Mouse (Mus musculus): ENCODE data around the gene Trim67. TPM values are rescaled to one million over a fixed set of nuclear protein-coding genes. Genes with fewer than 3 reads are reported as not detected.
A peak's percentile ranks its signal among the peaks of the same experiment; 100 is the strongest.

Trim67 gene
- polyA plus RNA-seq, 1 experiment, result 0.30 TPM

GRCm38 (mm10) chr8:124859466-124859865, 66.6 kb downstream of the Trim67 start:
- no peaks in the 10 kb centered on the region; the same call in 1 of the 2 replicates for H3K36me3 ChIP-seq (ENCODE audit: control insufficient read depth, insufficient read depth, low read length)

DNA sequence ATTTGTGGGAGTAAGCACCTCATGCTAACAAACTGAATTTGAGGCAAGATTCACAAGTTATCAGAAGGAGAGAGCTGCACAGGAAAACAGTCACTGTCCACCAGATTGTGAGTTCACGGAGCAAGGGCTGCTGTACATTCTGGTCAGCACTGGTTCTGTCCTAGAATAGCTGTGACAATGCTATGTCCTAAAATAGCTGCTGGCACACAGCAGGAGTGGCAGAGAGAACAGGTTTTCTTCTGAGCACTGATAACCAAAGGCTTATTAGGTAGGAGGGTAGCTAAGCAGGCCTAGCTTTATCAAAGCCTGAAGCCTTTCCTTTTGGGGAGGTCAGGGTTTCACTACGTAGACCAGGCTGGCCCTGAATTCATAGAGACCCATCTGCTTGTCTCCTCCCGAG, 67.3 kb downstream of the Trim67 start:
- Histone ChIP-seq H3K36me3 (ENCODE audit: control insufficient read depth, insufficient read depth, low read length) (no peaks in the 10 kb centered on the region; the same call in 1 of the 2 replicates), H3K4me1 (ENCODE audit: control insufficient read depth, insufficient read depth, low read length) (peaks cover 5% of the 10 kb centered on the region; the same call in 1 of the 2 replicates), H3K27ac (ENCODE audit: insufficient read depth, low read depth, low read length) (no peak overlapping the region), H3K27me3 (replicated peaks; ENCODE audit: control insufficient read depth, insufficient read depth, low read length) (no peaks in the 10 kb centered on the region), H3K4me3 (ENCODE audit: insufficient read depth, low read depth, low read length) (no peak overlapping the region)
- WGBS, result 93% methylated on average over 3 of the region's 3 CpGs
- no peak for DNase-seq
- TF ChIP-seq POLR2A (IDR thresholded peaks at IDR 0.05; ENCODE audit: low read depth, low read length), result no peak
- no peak for TF ChIP-seq CTCF (conservative IDR thresholded peaks at IDR 0.05; ENCODE audit: insufficient read depth, insufficient read length, low read depth, low read length)

More at GRCm38 (mm10) chr8:124859466-124859865, 66.6 kb downstream of the Trim67 start:
- TF ChIP-seq POLR2A (IDR thresholded peaks at IDR 0.05; ENCODE audit: low read depth, low read length) (no peak), CTCF (conservative IDR thresholded peaks at IDR 0.05; ENCODE audit: insufficient read depth, insufficient read length, low read depth, low read length) (peak; percentile 71)
- Histone ChIP-seq H3K4me1 (ENCODE audit: control insufficient read depth, insufficient read depth, low read length) (peaks cover 5% of the 10 kb centered on the region; the same call in 1 of the 2 replicates), H3K27ac (ENCODE audit: insufficient read depth, low read depth, low read length) (no peak overlapping the region), H3K27me3 (replicated peaks; ENCODE audit: control insufficient read depth, insufficient read depth, low read length) (no peaks in the 10 kb centered on the region), H3K4me3 (ENCODE audit: insufficient read depth, low read depth, low read length) (no peak overlapping the region)
- DNase-seq, result peak; percentile 47

- WGBS, result under 1% methylated on average over 55 of the region's 55 CpGs
- Histone ChIP-seq H3K27me3 (replicated peaks; ENCODE audit: control insufficient read depth, insufficient read depth, low read length) (no peaks in the 10 kb centered on the region), H3K4me1 (ENCODE audit: control insufficient read depth, insufficient read depth, low read length) (peaks cover 5% of the 10 kb centered on the region; the same call in 1 of the 2 replicates), H3K27ac (ENCODE audit: insufficient read depth, low read depth, low read length) (peak within 1 kb of the TSS; percentile 79), H3K36me3 (ENCODE audit: control insufficient read depth, insufficient read depth, low read length) (no peaks in the 10 kb centered on the region; the same call in 1 of the 2 replicates), H3K4me3 (ENCODE audit: insufficient read depth, low read depth, low read length) (peak within 1 kb of the TSS; percentile 98)
- peak; percentile 96 for DNase-seq
- TF ChIP-seq POLR2A (IDR thresholded peaks at IDR 0.05; ENCODE audit: low read depth, low read length) (peak; percentile 58), CTCF (conservative IDR thresholded peaks at IDR 0.05; ENCODE audit: insufficient read depth, insufficient read length, low read depth, low read length) (no peak)
These were observed 69.7 kb downstream of the Trim67 start, which contains the start of the genes Gnpat and 2810004N23Rik for GRCm38 (mm10) chr8:124862321-124863162. Gene Gnpat, plus strand, starts transcription at chr8:124863033. Gene 2810004N23Rik, minus strand, starts transcription at chr8:124863120.

- no peak for DNase-seq
- H3K27ac ChIP-seq (ENCODE audit: insufficient read depth, low read depth, low read length), result peak overlapping the region; percentile 46
- H3K27me3 ChIP-seq (replicated peaks; ENCODE audit: control insufficient read depth, insufficient read depth, low read length), result no peaks in the 10 kb centered on the region
- peak overlapping the region; percentile 98 for H3K4me3 ChIP-seq (ENCODE audit: insufficient read depth, low read depth, low read length)
- peak; percentile 1 for TF ChIP-seq POLR2A (IDR thresholded peaks at IDR 0.05; ENCODE audit: low read depth, low read length)
- TF ChIP-seq CTCF (conservative IDR thresholded peaks at IDR 0.05; ENCODE audit: insufficient read depth, insufficient read length, low read depth, low read length), result no peak
- WGBS, result under 1% methylated on average over 33 of the region's 33 CpGs
- H3K4me1 ChIP-seq (ENCODE audit: control insufficient read depth, insufficient read depth, low read length), result peaks cover 5% of the 10 kb centered on the region; the same call in 1 of the 2 replicates
- no peaks in the 10 kb centered on the region; the same call in 1 of the 2 replicates for H3K36me3 ChIP-seq (ENCODE audit: control insufficient read depth, insufficient read depth, low read length)
These were observed 70.3 kb downstream of the Trim67 start for GRCm38 (mm10) chr8:124863163-124863677.

- Histone ChIP-seq H3K36me3 (ENCODE audit: control insufficient read depth, insufficient read depth, low read length) (no peaks in the 10 kb centered on the region; the same call in 1 of the 2 replicates), H3K4me3 (ENCODE audit: insufficient read depth, low read depth, low read length) (peak overlapping the region; percentile 98), H3K4me1 (ENCODE audit: control insufficient read depth, insufficient read depth, low read length) (peaks cover 5% of the 10 kb centered on the region; the same call in 1 of the 2 replicates), H3K27me3 (replicated peaks; ENCODE audit: control insufficient read depth, insufficient read depth, low read length) (no peaks in the 10 kb centered on the region), H3K27ac (ENCODE audit: insufficient read depth, low read depth, low read length) (no peak overlapping the region)
- DNase-seq, result no peak
- no peak for TF ChIP-seq POLR2A (IDR thresholded peaks at IDR 0.05; ENCODE audit: low read depth, low read length)
- TF ChIP-seq CTCF (conservative IDR thresholded peaks at IDR 0.05; ENCODE audit: insufficient read depth, insufficient read length, low read depth, low read length), result no peak
- WGBS, result 7% methylated on average over 8 of the region's 8 CpGs
These were observed 70.8 kb downstream of the Trim67 start for GRCm38 (mm10) chr8:124863729-124864128.

- H3K27me3 ChIP-seq (replicated peaks; ENCODE audit: control insufficient read depth, insufficient read depth, low read length), result no peaks in the 10 kb centered on the region
- H3K4me3 ChIP-seq (ENCODE audit: insufficient read depth, low read depth, low read length), result no peak overlapping the region
- H3K27ac ChIP-seq (ENCODE audit: insufficient read depth, low read depth, low read length), result no peak overlapping the region
- H3K36me3 ChIP-seq (ENCODE audit: control insufficient read depth, insufficient read depth, low read length), result no peaks in the 10 kb centered on the region
- 70% methylated on average over 3 of the region's 3 CpGs for WGBS
- TF ChIP-seq POLR2A (IDR thresholded peaks at IDR 0.05; ENCODE audit: low read depth, low read length), result no peak
- TF ChIP-seq CTCF (conservative IDR thresholded peaks at IDR 0.05; ENCODE audit: insufficient read depth, insufficient read length, low read depth, low read length), result no peak
- no peak for DNase-seq
- H3K4me1 ChIP-seq (ENCODE audit: control insufficient read depth, insufficient read depth, low read length), result peaks cover 5% of the 10 kb centered on the region; the same call in 1 of the 2 replicates
These were observed 73.8 kb downstream of the Trim67 start for GRCm38 (mm10) chr8:124866669-124867068.

DNA sequence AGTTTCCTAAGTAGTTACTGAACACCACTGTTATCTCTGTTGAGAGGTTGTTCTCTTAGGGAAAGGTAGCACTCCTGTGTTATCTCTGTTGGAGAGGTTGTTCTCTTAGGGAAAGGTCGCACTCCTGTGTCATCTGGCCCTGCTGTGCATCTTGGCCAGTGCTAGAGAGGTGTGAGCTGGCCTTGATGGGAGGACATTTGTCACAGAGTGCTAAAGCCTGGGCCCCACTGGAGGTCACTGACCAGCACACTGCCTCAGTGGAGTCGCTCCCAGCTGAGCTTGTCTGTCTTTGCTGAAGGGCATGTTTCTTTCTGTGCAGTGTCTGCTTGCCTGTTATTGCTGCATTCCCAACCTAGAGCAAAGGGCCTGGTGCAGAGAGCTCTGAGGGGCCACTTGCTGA, 74.2 kb downstream of the Trim67 start:
- no peaks in the 10 kb centered on the region for H3K36me3 ChIP-seq (ENCODE audit: control insufficient read depth, insufficient read depth, low read length)
- H3K27me3 ChIP-seq (replicated peaks; ENCODE audit: control insufficient read depth, insufficient read depth, low read length), result no peaks in the 10 kb centered on the region
- no peak overlapping the region for H3K4me3 ChIP-seq (ENCODE audit: insufficient read depth, low read depth, low read length)
- peaks cover 5% of the 10 kb centered on the region; the same call in 1 of the 2 replicates for H3K4me1 ChIP-seq (ENCODE audit: control insufficient read depth, insufficient read depth, low read length)
- DNase-seq, result no peak
- TF ChIP-seq POLR2A (IDR thresholded peaks at IDR 0.05; ENCODE audit: low read depth, low read length), result no peak
- no peak for TF ChIP-seq CTCF (conservative IDR thresholded peaks at IDR 0.05; ENCODE audit: insufficient read depth, insufficient read length, low read depth, low read length)
- no peak overlapping the region for H3K27ac ChIP-seq (ENCODE audit: insufficient read depth, low read depth, low read length)
- 49% methylated on average over 2 of the region's 2 CpGs for WGBS

Data from kidney, adult 2 months (tissue).